Mouse (Mus musculus) lung, postnatal 25 days (tissue): ENCODE data around the gene Fam234a.
"Not testable (repeated sequence)": the region's sequence is repeated elsewhere in the genome, so short reads cannot be mapped to it uniquely, and the experiment has no call there.

Experiments used
- DNase-seq: peaks from one replicate; pipeline ENCODE4 v3.0.0; 2022; ENCODE audit warnings: low spot score

The Fam234a gene

GRCm38 (mm10) chr17:26175248-26175647 lies 68.8 kb downstream of the Fam234a start:
- not testable (repeated sequence) for DNase-seq

DNA sequence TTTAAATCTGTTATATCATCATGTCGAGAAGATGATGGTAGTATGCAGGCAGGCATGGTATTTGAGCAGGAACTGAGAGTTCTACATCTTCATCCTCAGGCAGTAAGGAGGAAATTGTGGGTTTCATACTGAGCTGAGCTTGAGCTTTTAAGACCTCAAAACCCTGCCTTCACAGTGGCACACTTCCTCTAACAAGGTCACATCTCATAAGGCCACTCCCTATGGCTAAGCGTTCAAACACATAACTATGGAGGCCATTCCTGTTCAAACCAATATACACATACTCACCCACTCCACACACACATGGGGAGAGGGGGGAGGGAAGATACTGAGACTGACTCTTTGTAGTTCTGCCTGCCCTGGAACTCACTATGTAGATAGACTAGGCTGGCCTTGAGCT lies 76.0 kb downstream of the Fam234a start:
- peak; percentile 61 for DNase-seq

DNA sequence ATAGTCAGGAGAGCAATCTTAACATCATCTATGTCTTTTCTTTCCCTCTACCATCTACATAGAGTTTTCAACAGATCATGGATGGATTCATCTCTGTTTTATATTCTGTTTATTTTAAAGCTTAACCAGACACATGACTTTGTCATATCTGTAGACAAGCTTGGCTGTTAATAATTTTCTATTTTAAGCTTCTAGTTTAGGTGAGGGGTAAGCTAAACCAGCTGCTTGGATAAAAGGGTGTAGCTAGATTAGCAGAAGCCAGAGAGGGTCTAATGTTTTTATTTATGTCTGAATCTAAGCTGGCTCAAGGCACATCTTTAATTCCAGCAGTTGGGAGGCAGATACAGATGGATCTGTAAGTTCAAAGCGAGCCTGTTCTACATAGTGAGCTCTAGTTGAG lies 81.3 kb downstream of the Fam234a start:
- DNase-seq = no peak
